Mouse (Mus musculus) neutrophil, adult 83 days (primary cell): ENCODE results near the gene Gm43302. TPM values are rescaled to one million over a fixed set of nuclear protein-coding genes. Genes with fewer than 3 reads are reported as not detected.

Source experiments
- total RNA-seq, 2 experiments: library from RNA; stranded (reverse); gene quantifications; one replicate each; pipeline ENCODE4 v1.2.4; 2023

Gene Gm43302
- total RNA-seq = not detected

DNA sequence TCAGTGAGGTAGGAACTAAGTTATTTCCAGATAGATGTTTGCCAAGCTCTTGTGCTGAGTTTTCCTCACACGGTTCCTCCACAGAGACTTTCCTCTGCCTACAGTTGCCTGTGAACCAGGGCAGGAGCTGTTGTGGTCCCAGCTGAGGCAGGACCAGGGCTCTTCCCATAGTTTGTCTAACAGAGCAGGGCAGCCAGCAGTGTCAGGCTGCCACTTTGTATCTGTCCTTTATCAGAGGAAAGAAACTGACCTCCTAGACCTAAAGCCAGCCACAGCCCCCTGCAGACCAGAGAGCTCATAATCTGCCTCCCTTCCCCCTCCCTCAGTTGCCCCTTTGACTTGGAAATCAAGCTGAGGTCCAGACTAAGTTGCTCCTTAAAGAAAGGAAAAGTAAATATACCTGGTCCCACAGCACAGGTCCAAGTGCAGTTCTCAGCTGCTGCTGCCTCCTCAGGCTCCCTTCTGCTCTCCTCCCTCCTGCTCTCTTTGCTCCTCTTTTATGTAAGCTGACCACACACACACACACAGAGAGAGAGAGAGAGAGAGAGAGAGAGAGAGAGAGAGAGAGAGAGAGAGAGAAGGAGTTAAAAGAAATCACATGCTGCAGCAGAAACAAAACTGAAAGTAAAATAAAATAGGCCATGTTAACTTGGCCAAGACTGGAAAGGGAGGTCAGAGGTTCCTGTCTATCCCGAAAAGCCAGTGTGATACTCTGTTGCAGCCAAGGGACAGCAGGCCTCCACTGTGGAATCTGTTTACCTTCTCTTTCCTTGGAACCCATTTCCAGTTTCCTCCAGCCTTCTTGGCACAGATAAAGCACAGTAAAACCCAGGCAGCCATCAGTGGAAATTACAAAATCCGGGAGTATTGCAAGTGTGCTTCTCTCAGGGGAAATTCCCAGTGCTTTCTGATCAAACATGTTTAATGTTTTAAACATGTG lies at the start of gene Gm43302, which contains the start of gene Gbp6:
Gene Gm43302, minus strand, starts transcription at position 470 of the 940 bp plus-strand sequence.
Gene Gbp6, minus strand, starts transcription at position 473 of the 940 bp plus-strand sequence.

DNA sequence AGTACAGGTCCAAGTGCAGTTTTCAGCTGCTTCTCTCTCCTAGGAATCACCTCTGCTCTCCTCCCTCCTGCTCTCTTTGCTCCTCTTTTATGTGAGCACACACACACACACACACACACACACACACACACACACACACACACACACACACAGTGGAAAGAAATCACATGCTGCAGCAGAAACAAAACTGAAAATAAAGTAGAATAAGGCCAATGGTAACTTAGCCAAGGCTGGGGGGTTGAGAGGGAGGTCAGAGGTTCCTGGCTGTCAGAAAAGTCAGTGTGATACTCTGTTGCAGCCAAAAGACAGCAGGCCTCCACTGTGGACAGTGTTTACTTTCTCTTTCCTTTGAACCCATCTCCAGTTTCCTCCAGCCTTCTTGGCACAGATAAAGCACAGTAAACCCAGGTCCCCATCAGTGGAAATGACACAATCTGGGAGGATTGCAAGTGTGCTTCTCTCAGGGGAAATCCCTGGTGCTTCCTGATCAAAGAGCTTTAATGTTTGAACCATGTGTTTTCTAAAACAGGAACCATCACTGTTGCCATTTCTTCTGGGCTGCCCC lies 53.9 kb downstream of the Gm43302 start, which contains the start of gene Gbp10:
Gene Gbp10, minus strand, starts transcription at position 51 of the 565 bp plus-strand sequence.

Other genes starting within 250 kb of the Gm43302 start
- 10 to 100 TPM in 1 of 2 experiments, 1 to 10 TPM in 1; 8.6 to 10.5 TPM for gene Gbp9, start 154.2 kb downstream of the Gm43302 start, total RNA-seq
- gene Gbp8, start 154.2 kb downstream of the Gm43302 start, total RNA-seq = 1 to 10 TPM; 1.0 to 1.7 TPM
- gene Gbp4, start 154.1 kb downstream of the Gm43302 start, total RNA-seq = 1 to 10 TPM; 3.2 to 4.5 TPM
- gene Gbp10, start 54.2 kb downstream of the Gm43302 start, total RNA-seq = not detected
- gene Gbp6, start within 50 bp of the Gm43302 start, total RNA-seq = under 1 TPM; 0.35 to 0.42 TPM
- gene Lrrc8b, start 122.1 kb upstream of the Gm43302 start, total RNA-seq = 1 to 10 TPM; 8.0 to 9.0 TPM
- 10 to 100 TPM; 36.9 to 42.6 TPM for gene Lrrc8c, start 225.7 kb upstream of the Gm43302 start, total RNA-seq